In genomic region chr6:123406918-123407665, GRCm38 (mm10) we compare ENCODE assay signal across 14 mouse cellular contexts. TPM values are rescaled to one million over a fixed set of nuclear protein-coding genes. Genes with fewer than 3 reads are reported as not detected.
"Had no signal": no experiment of that assay in that cellular context is flagged by ENCODE, and none has a peak within 500 bp of the region (broad histone marks: within the 10 kb centered on the region; RNA-seq: fewer than 3 reads in every experiment).

No protein-coding gene starts in this region.

RNA-seq across cellular contexts. Expression of gene Vmn2r20, which starts 10.8 kb away (rescaled TPM):
- polyA plus RNA-seq: lung, embryonic 14.5 days; lung, embryonic 16.5 days; midbrain, embryonic 10.5 days; midbrain, embryonic 12.5 days; midbrain, embryonic 14.5 days; midbrain, embryonic 16.5 days; myocyte; neural tube, embryonic 11.5 days; neural tube, embryonic 13.5 days; neural tube, embryonic 15.5 days; small intestine, adult 2 months; stomach, embryonic 14.5 days; stomach, embryonic 16.5 days; thymus, postnatal 0 days had no signal
